Mouse (Mus musculus) left cerebral cortex, postnatal 25 days (tissue): ENCODE measurements around the gene Creb5. TPM values are rescaled to one million over a fixed set of nuclear protein-coding genes. Genes with fewer than 3 reads are reported as not detected.

Experiments
- DNase-seq, 2 experiments: peaks; one replicate each; pipeline ENCODE4 v3.0.0; 2022; ENCODE audit warnings: low spot score in 2 of 2, mixed read lengths in 1 of 2
- intact Hi-C: fragments of 180-260 bp; cut with DNase I; formaldehyde crosslinking; loops from one replicate; pipeline ENCODE4 v1.15.1; 2025
- total RNA-seq, 2 experiments: library from RNA; stranded (reverse); gene quantifications; 2 replicates each; pipeline ENCODE4 v1.2.3; 2021

Creb5 gene
- total RNA-seq, 2 experiments from 2014 or later, result 3.2 to 3.9 TPM

- intact Hi-C loops, result no loop called here
- no peak for DNase-seq
Measured at GRCm38 (mm10) chr6:53308684-53309083, 21.6 kb downstream of the Creb5 start.

DNA sequence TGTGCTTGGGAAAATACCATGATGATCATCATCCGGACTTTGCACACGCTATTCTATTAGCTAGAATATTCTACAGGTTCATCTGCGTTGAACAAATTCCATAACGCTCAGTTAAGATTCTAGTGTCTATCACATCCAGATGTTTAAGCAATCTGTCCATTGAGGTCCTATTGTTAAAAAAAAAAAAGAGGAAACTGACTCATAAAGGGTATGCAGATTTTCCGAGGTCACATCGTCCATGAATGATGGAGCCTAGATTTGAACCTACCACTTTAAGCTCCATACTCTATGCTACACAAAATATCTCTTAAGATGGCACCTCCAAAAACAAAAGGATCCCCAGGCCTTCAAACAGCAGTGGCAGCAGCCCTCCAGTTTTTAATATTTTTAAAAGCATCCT is 26.5 kb downstream of the Creb5 start:
- no peak for DNase-seq
- intact Hi-C loops, result no loop called here

DNA sequence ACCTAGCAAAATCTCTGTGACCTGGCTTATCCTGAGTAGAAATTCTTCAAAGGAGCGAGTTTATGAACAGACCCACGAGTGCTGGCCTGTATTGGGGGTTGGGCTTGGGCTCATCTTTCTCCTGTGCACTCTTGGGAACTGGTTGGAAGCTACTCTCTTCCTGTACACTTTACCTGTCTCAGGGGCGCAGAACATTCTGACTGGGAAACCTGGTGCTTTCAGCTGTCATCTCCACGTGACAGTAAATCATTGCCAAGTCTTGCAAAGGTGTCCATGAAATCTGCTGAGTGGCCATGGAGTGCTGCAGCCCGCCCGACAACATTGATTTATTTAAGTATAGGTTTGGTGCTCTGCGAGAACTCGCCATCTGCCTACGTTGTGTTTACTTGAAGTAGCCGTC is 27.1 kb downstream of the Creb5 start:
- DNase-seq, result no peak
- intact Hi-C loops, result no loop called here

- DNase-seq, result peak; percentile 11 to 27
- intact Hi-C loops, result no loop called here
Measured at GRCm38 (mm10) chr6:53319543-53320325, 32.7 kb downstream of the Creb5 start.

DNA sequence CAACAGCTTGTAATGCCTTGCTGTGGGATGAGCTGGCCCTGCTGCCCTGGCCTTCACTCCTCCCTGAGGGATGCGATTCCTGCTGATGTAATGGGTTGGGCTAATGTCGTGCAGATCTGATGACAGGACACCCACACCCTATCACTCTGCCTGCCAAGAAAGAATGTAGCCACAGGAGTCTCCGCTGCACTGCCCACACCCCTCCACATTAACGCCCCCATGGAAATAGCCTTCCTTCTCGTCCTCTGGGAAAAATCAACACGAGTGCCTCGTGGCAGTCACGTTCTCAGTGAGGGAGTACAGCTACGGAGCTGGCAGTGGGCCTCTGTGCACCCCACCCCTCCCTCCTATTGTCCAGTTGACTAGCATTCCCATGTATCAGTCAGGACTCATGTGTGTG is 50.3 kb downstream of the Creb5 start:
- intact Hi-C loops, result no loop called here
- peak in 1 of 2 experiments; percentile 21 for DNase-seq

GRCm38 (mm10) chr6:53352311-53352960 is 65.4 kb downstream of the Creb5 start:
- DNase-seq, result no peak
- intact Hi-C loops, result no loop called here

DNA sequence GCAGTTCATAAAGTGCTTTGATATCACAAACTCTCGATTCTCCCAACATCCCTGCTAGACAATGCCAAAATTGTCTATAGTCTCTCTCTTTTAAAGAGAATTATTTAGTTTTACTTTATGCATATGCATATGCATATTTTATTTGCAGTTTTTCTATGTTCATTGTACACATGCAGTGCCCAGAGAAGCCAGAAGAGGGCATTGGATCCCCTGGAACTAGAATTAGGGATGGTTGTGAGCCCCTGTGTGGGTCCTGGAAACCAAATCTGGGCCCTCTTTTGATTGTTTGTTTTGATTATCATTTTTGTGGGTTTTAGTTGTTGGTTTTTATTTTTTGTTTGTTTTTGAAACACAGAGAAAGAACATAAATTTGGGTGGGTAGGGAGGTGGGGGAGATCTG is 69.3 kb downstream of the Creb5 start:
- no peak for DNase-seq
- intact Hi-C loops, result no loop called here

- DNase-seq, result no peak
- intact Hi-C loops, result no loop called here
Measured at GRCm38 (mm10) chr6:53363535-53363934, 76.5 kb downstream of the Creb5 start.

- intact Hi-C loops, result no loop called here
- DNase-seq, result no peak
Measured at GRCm38 (mm10) chr6:53363981-53364391, 76.9 kb downstream of the Creb5 start.

- intact Hi-C loops, result no loop called here
- DNase-seq, result no peak
Measured at GRCm38 (mm10) chr6:53369147-53369546, 82.1 kb downstream of the Creb5 start.

DNA sequence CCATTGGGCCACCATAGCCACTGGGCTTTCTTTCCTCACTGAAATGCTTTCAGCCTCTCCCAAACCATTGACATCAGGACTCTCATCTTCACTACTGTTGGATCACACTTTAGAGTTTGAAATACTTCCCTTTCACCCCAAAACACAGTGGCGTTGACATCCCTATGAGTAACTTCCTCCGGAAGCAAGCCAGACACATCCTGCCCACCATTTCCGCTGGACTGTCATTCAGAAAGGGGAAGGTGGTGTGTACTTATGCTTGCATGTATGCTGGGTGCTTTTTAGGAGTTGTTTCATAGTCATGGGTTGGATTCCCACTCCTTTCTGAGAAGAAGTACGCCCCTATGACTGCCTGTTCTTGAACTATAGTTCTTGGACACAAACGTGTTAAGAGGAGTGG is 82.9 kb downstream of the Creb5 start:
- no peak for DNase-seq
- intact Hi-C loops, result no loop called here

- intact Hi-C loops, result no loop called here
Measured at GRCm38 (mm10) chr6:53371962-53372361, 84.9 kb downstream of the Creb5 start.

GRCm38 (mm10) chr6:53374315-53374941 is 87.4 kb downstream of the Creb5 start:
- intact Hi-C loops, result no loop called here
- no peak for DNase-seq

More at GRCm38 (mm10) chr6:53371962-53372361, 84.9 kb downstream of the Creb5 start:
- DNase-seq, result peak in 1 of 2 experiments; percentile 2

DNA sequence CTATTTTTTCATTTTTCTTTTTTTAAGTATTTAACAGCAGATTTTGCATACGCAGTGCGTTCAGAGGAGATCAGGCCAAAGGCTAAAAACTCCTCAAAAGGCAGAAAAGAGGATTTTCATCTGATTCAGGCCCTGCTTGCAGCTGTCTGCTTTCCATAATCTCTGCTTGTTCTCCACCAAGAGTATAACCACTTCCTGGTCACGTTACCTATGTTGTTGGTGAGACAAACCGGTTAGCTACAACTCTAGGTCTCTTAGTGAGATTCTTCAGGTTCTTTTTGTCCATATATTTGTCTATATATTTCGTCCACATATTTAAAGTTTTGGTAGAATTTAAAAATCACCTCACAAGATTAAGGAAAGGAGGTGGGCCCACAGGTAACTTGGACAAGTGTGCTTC is 102.2 kb downstream of the Creb5 start:
- DNase-seq, result no peak
- intact Hi-C loops, result no loop called here

DNA sequence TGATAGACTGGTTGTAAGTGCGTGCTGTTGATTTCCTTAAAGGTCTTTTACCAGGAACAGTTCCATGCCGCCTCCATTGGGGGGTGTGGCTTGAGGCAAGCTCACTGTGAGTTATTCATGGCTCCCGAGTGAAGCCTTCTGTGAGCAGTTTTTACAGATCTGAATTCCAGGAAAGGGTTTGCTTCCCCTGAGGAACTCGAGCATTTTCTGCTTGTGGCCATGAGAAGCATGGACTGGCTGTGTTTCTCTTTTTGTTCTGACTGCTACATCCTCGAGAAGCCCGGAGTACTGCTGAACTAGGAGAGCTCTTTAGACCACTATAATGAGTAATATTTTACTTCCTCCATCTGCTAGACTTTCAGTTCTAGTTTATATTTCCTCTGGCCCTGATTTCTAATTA is 103.3 kb downstream of the Creb5 start:
- DNase-seq, result peak; percentile 28 to 77

DNA sequence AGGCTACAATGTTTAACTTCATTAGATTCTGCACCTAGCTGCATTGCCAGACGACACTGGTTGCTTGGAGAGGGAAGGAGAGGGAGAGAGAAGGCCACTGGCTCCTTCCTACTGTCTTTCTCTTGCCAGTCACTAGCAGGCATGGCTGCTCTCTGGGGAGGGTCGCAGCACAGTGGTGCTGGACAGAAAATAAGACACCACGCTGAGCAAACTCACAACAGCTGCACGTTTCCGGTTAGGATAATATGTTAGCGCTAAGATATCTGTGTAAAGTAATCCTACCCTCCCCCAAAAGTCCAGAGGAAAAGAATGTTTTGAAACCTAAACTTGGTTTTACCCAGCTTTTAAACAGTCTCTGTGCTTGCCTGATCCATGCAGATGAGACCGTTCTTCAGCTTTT is 107.0 kb downstream of the Creb5 start:
- intact Hi-C loops, result no loop called here
- no peak for DNase-seq

More for the DNA sequence above, 103.3 kb downstream of the Creb5 start:
- intact Hi-C loops, result no loop called here

DNA sequence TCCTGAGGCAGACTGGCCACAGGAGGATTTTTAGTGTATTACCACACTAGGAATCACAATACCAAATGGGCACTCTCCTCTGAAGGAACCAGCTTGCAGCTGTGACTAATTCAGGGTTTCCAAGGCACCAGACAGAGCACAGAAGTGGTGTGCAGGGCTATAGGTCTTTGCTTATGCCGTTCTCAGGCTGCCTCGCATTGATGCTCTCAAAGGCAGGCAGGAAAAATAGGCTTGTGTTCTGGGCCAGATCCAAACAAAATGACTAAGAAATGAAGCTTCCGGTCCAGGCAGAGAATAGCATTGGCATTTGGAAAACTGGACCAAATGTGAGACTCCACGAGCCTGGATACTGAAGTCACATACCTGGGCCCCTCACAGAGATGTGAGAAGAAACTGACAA is 108.1 kb downstream of the Creb5 start:
- peak in 1 of 2 experiments; percentile 22 for DNase-seq
- intact Hi-C loops, result no loop called here

DNA sequence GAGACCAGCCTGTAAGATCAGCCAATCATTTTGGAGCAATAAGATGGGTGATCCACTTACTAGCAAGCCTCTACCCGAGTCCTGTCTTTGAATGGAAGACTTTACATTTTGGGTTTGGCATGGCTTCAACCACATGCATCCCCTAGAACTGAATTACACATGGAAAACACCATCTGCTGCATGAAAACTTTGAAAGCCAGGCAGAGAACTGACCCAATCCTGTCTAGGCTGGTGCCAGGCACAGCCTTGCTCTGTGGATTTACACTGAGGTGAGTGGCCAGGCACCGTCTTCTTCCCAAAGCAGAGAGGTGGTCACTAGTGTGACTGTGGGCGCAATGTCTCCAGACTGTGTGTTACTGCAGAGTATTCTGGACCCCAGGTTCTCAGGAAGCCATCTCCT is 109.4 kb downstream of the Creb5 start:
- DNase-seq, result peak in 1 of 2 experiments; percentile 70
- intact Hi-C loops, result no loop called here

GRCm38 (mm10) chr6:53397797-53398196 is 110.7 kb downstream of the Creb5 start:
- peak in 1 of 2 experiments; percentile 9 for DNase-seq
- intact Hi-C loops, result no loop called here

- no peak for DNase-seq
- intact Hi-C loops, result no loop called here
Measured at GRCm38 (mm10) chr6:53398297-53399140, 111.4 kb downstream of the Creb5 start.
